Mouse (Mus musculus) testis, adult 10 weeks (tissue): ENCODE data around the gene Nwd2. TPM values are rescaled to one million over a fixed set of nuclear protein-coding genes. Genes with fewer than 3 reads are reported as not detected.

ENCODE experiments used
- polyA plus RNA-seq: library from polyadenylated mRNA; stranded (reverse); fragments of 350-450 nt; fragmentation: Illumina TruSeq; extraction: RNeasy Lipid Tissue Mini Kit (QIAGEN cat#74804); gene quantifications from one replicate; pipeline ENCODE4 v1.2.3, GENCODE M21; 2014; ENCODE audit warnings: low read depth, low replicate concordance

Nwd2 gene
- polyA plus RNA-seq = 4.2 TPM

GRCm38 (mm10) chr5:63649070-63649532 is at the start of gene Nwd2:
TSS of gene Nwd2 (plus strand) at chr5:63649102.

GRCm38 (mm10) chr5:63811819-63812508 is 163.1 kb downstream of the Nwd2 start, which contains the start of gene 0610040J01Rik:
TSS of gene 0610040J01Rik (plus strand) at chr5:63812363.

Other genes with a start within 250 kb of the Nwd2 start
- gene 0610040J01Rik, start 163.3 kb downstream of the Nwd2 start, polyA plus RNA-seq = 0.10 TPM